Mouse (Mus musculus) erythroblast, embryonic 14.5 days (primary cell): ENCODE data around the gene Mgst2.

Experiments used
- GATA1 ChIP-seq: IDR thresholded peaks from 2 replicates; pipeline ENCODE4 v1.6.1; 2012; ENCODE audit warnings: low read length, inconsistent platforms, mixed read lengths
- TAL1 ChIP-seq: IDR thresholded peaks from 3 replicates; pipeline ENCODE4 v1.6.1; 2012; ENCODE audit warnings: low read length, inconsistent platforms, mixed read lengths

GRCm38 (mm10) chr3:51637326-51637725, 22.8 kb upstream of the Mgst2 start:
- TF ChIP-seq GATA1 (no peak), TAL1 (no peak)
